Mouse (Mus musculus): ENCODE results near the gene Wfdc21. TPM values are rescaled to one million over a fixed set of nuclear protein-coding genes. Genes with fewer than 3 reads are reported as not detected.

Wfdc21 gene
- polyA plus RNA-seq, 1 experiment from 2014 or later = 2.0 TPM

GRCm38 (mm10) chr11:83788331-83788730 lies 41.6 kb downstream of the Wfdc21 start:
- WGBS = 78% methylated on average over 8 of the region's 8 CpGs
- DNase-seq (ENCODE audit: low spot score) (no peak), ATAC-seq (replicated peaks; ENCODE audit: low FRiP score) (no peak)
- H3K4me2 ChIP-seq = no peak overlapping the region
- H3K27ac ChIP-seq (ENCODE audit: low read depth, low read length) = no peak overlapping the region
- H3K27me3 ChIP-seq (replicated peaks; ENCODE audit: control insufficient read depth, insufficient read depth, low read length) = no peaks in the 10 kb centered on the region
- 0 out of 2 replicates have a peak, but pooled peaks cover 2% of the 10 kb centered on the region for H3K4me1 ChIP-seq (replicated peaks; ENCODE audit: control insufficient read depth, insufficient read depth, low read length)
- H3K36me3 ChIP-seq (ENCODE audit: control insufficient read depth, insufficient read depth, low read length) = no peaks in the 10 kb centered on the region
- no peak overlapping the region for H3K4me3 ChIP-seq (ENCODE audit: low read depth, low read length)
- no peak overlapping the region for H3K9ac ChIP-seq (ENCODE audit: low read depth, low read length)
- H3K9me3 ChIP-seq (ENCODE audit: control insufficient read depth, low read length) = no peaks in the 10 kb centered on the region

- WGBS = 46% methylated on average over 13 of the region's 13 CpGs
- Histone ChIP-seq H3K27ac (ENCODE audit: low read depth, low read length) (no peak overlapping the region), H3K4me3 (ENCODE audit: low read depth, low read length) (no peak overlapping the region), H3K4me1 (replicated peaks; ENCODE audit: control insufficient read depth, insufficient read depth, low read length) (0 out of 2 replicates have a peak, but pooled peaks cover 2% of the 10 kb centered on the region), H3K9me3 (ENCODE audit: control insufficient read depth, low read length) (no peaks in the 10 kb centered on the region), H3K36me3 (ENCODE audit: control insufficient read depth, insufficient read depth, low read length) (no peaks in the 10 kb centered on the region), H3K27me3 (replicated peaks; ENCODE audit: control insufficient read depth, insufficient read depth, low read length) (no peaks in the 10 kb centered on the region), H3K4me2 (no peak overlapping the region), H3K9ac (ENCODE audit: low read depth, low read length) (no peak overlapping the region)
- DNase-seq (ENCODE audit: low spot score) = no peak
- ATAC-seq (replicated peaks; ENCODE audit: low FRiP score) = no peak
Observed at GRCm38 (mm10) chr11:83789259-83789658, 42.5 kb downstream of the Wfdc21 start.

DNA sequence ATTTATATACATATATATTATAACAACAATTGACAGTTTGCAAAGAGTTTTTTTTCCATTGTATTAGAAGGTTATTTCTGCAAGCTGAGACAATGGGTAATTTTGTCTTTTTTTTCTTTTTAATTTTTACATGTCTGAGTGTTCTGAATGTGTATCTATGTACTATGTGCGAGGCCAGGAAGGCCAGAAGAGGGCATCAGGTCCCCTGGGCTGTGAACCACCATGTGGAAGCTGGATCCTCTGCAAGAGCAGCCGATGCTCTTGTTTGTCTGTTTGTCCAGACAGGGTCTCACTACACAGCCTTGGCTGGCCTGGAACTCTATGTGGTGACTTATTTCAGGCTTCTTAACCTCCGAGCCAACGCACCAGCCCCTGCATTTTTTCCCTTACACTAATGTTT lies 44.4 kb downstream of the Wfdc21 start:
- Histone ChIP-seq H3K36me3 (ENCODE audit: control insufficient read depth, insufficient read depth, low read length) (no peaks in the 10 kb centered on the region), H3K4me2 (no peak overlapping the region), H3K27me3 (replicated peaks; ENCODE audit: control insufficient read depth, insufficient read depth, low read length) (no peaks in the 10 kb centered on the region), H3K4me1 (replicated peaks; ENCODE audit: control insufficient read depth, insufficient read depth, low read length) (0 out of 2 replicates have a peak, but pooled peaks cover 2% of the 10 kb centered on the region), H3K9me3 (ENCODE audit: control insufficient read depth, low read length) (no peaks in the 10 kb centered on the region), H3K9ac (ENCODE audit: low read depth, low read length) (no peak overlapping the region), H3K27ac (ENCODE audit: low read depth, low read length) (no peak overlapping the region), H3K4me3 (ENCODE audit: low read depth, low read length) (no peak overlapping the region)
- ATAC-seq (replicated peaks; ENCODE audit: low FRiP score) (no peak), DNase-seq (ENCODE audit: low spot score) (no peak)
- 59% methylated on average over 4 of the region's 4 CpGs for WGBS

DNA sequence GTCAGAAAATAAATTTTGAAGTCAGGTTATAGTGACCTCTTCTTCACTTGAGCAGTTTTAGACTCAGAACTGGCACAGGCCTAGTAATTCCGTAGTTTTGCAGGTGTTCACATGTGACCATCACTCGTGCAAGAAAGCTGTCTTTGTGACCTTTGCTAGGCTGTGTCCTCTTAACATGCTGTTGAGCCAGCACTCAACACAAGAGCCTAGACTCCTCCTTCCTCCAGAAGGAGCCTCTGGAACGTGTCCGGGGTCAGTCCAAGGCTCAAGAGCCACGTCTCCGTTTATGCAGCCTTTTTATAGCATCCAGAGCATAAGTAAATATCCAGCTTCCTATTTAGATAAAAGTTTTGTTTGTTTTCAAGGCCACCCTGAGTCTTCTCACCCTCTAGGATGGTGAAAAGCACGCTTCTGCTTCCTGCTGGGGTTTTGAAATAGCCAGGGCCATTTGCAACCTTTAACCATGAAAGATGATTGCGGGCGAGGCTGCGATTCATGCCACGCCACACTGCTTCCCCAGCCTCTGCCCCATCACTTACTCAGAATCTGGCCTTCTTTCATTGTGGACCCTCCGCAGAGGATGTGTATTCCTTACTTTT lies 45.7 kb downstream of the Wfdc21 start:
- no peaks in the 10 kb centered on the region for H3K9me3 ChIP-seq (ENCODE audit: control insufficient read depth, low read length)
- WGBS = 81% methylated on average over 12 of the region's 12 CpGs
- no peak overlapping the region for H3K27ac ChIP-seq (ENCODE audit: low read depth, low read length)
- H3K4me3 ChIP-seq (ENCODE audit: low read depth, low read length) = no peak overlapping the region
- H3K27me3 ChIP-seq (replicated peaks; ENCODE audit: control insufficient read depth, insufficient read depth, low read length) = no peaks in the 10 kb centered on the region
- DNase-seq (ENCODE audit: low spot score) = no peak
- no peak overlapping the region for H3K9ac ChIP-seq (ENCODE audit: low read depth, low read length)
- ATAC-seq (replicated peaks; ENCODE audit: low FRiP score) = no peak
- H3K4me2 ChIP-seq = no peak overlapping the region
- H3K4me1 ChIP-seq (replicated peaks; ENCODE audit: control insufficient read depth, insufficient read depth, low read length) = 0 out of 2 replicates have a peak, but pooled peaks cover 2% of the 10 kb centered on the region
- no peaks in the 10 kb centered on the region for H3K36me3 ChIP-seq (ENCODE audit: control insufficient read depth, insufficient read depth, low read length)

- H3K4me1 ChIP-seq (replicated peaks; ENCODE audit: control insufficient read depth, insufficient read depth, low read length) = 0 out of 2 replicates have a peak, but pooled peaks cover 2% of the 10 kb centered on the region
- no peaks in the 10 kb centered on the region for H3K36me3 ChIP-seq (ENCODE audit: control insufficient read depth, insufficient read depth, low read length)
- ATAC-seq (replicated peaks; ENCODE audit: low FRiP score) (no peak), DNase-seq (ENCODE audit: low spot score) (no peak)
- no peaks in the 10 kb centered on the region for H3K9me3 ChIP-seq (ENCODE audit: control insufficient read depth, low read length)
- H3K27me3 ChIP-seq (replicated peaks; ENCODE audit: control insufficient read depth, insufficient read depth, low read length) = no peaks in the 10 kb centered on the region
- H3K9ac ChIP-seq (ENCODE audit: low read depth, low read length) = no peak overlapping the region
- WGBS = 76% methylated on average over 14 of the region's 14 CpGs
- H3K4me2 ChIP-seq = no peak overlapping the region
- H3K4me3 ChIP-seq (ENCODE audit: low read depth, low read length) = no peak overlapping the region
- H3K27ac ChIP-seq (ENCODE audit: low read depth, low read length) = no peak overlapping the region
Observed at GRCm38 (mm10) chr11:83793264-83793663, 46.5 kb downstream of the Wfdc21 start.

GRCm38 (mm10) chr11:83796112-83796511 lies 49.4 kb downstream of the Wfdc21 start:
- Histone ChIP-seq H3K27ac (ENCODE audit: low read depth, low read length) (no peak overlapping the region), H3K4me1 (replicated peaks; ENCODE audit: control insufficient read depth, insufficient read depth, low read length) (no peaks in the 10 kb centered on the region), H3K9me3 (ENCODE audit: control insufficient read depth, low read length) (no peaks in the 10 kb centered on the region), H3K9ac (ENCODE audit: low read depth, low read length) (no peak overlapping the region), H3K4me2 (no peak overlapping the region), H3K4me3 (ENCODE audit: low read depth, low read length) (no peak overlapping the region), H3K36me3 (ENCODE audit: control insufficient read depth, insufficient read depth, low read length) (no peaks in the 10 kb centered on the region), H3K27me3 (replicated peaks; ENCODE audit: control insufficient read depth, insufficient read depth, low read length) (no peaks in the 10 kb centered on the region)
- WGBS = 76% methylated on average over 6 of the region's 6 CpGs
- no peak for ATAC-seq (replicated peaks; ENCODE audit: low FRiP score)
- DNase-seq (ENCODE audit: low spot score) = no peak

GRCm38 (mm10) chr11:83796980-83797608 lies 50.4 kb downstream of the Wfdc21 start:
- Histone ChIP-seq H3K4me1 (replicated peaks; ENCODE audit: control insufficient read depth, insufficient read depth, low read length) (no peaks in the 10 kb centered on the region), H3K4me3 (ENCODE audit: low read depth, low read length) (no peak overlapping the region), H3K9me3 (ENCODE audit: control insufficient read depth, low read length) (no peaks in the 10 kb centered on the region), H3K27ac (ENCODE audit: low read depth, low read length) (no peak overlapping the region), H3K27me3 (replicated peaks; ENCODE audit: control insufficient read depth, insufficient read depth, low read length) (no peaks in the 10 kb centered on the region), H3K4me2 (no peak overlapping the region), H3K9ac (ENCODE audit: low read depth, low read length) (no peak overlapping the region), H3K36me3 (ENCODE audit: control insufficient read depth, insufficient read depth, low read length) (no peaks in the 10 kb centered on the region)
- ATAC-seq (replicated peaks; ENCODE audit: low FRiP score) (no peak), DNase-seq (ENCODE audit: low spot score) (no peak)
- WGBS = 78% methylated on average over 10 of the region's 10 CpGs

- no peak overlapping the region for H3K27ac ChIP-seq (ENCODE audit: low read depth, low read length)
- WGBS = 63% methylated on average over 12 of the region's 12 CpGs
Observed at GRCm38 (mm10) chr11:83799871-83800430, 53.2 kb downstream of the Wfdc21 start.

DNA sequence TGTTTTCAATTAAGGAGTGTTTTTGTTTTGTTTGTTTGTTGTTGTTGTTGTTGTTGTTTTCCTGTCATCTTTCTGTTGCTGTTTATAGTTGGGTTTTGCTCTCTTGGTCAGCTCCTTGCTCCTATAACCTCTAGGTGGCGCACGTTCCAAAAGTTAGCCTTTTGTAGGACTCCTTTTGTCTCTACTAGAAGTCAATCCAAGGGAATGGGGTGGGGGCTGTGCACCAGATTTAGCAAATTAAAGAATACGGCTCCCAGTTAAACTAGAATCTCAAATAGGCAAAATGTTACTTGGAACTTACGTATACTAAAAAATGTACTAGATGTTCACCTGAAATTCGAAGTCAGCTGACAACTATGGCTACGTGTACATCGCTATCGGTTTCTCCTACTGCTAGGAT lies 55.4 kb downstream of the Wfdc21 start:
- Histone ChIP-seq H3K9ac (ENCODE audit: low read depth, low read length) (no peak overlapping the region), H3K4me2 (no peak overlapping the region), H3K9me3 (ENCODE audit: control insufficient read depth, low read length) (no peaks in the 10 kb centered on the region), H3K4me1 (replicated peaks; ENCODE audit: control insufficient read depth, insufficient read depth, low read length) (no peaks in the 10 kb centered on the region), H3K27me3 (replicated peaks; ENCODE audit: control insufficient read depth, insufficient read depth, low read length) (no peaks in the 10 kb centered on the region), H3K36me3 (ENCODE audit: control insufficient read depth, insufficient read depth, low read length) (no peaks in the 10 kb centered on the region), H3K27ac (ENCODE audit: low read depth, low read length) (no peak overlapping the region), H3K4me3 (ENCODE audit: low read depth, low read length) (no peak overlapping the region)
- DNase-seq (ENCODE audit: low spot score) (no peak), ATAC-seq (replicated peaks; ENCODE audit: low FRiP score) (no peak)
- 66% methylated on average over 8 of the region's 8 CpGs for WGBS

More at GRCm38 (mm10) chr11:83799871-83800430, 53.2 kb downstream of the Wfdc21 start:
- Histone ChIP-seq H3K4me3 (ENCODE audit: low read depth, low read length) (no peak overlapping the region), H3K27me3 (replicated peaks; ENCODE audit: control insufficient read depth, insufficient read depth, low read length) (no peaks in the 10 kb centered on the region), H3K9me3 (ENCODE audit: control insufficient read depth, low read length) (no peaks in the 10 kb centered on the region), H3K9ac (ENCODE audit: low read depth, low read length) (no peak overlapping the region), H3K4me2 (no peak overlapping the region), H3K36me3 (ENCODE audit: control insufficient read depth, insufficient read depth, low read length) (no peaks in the 10 kb centered on the region), H3K4me1 (replicated peaks; ENCODE audit: control insufficient read depth, insufficient read depth, low read length) (no peaks in the 10 kb centered on the region)
- DNase-seq (ENCODE audit: low spot score) (no peak), ATAC-seq (replicated peaks; ENCODE audit: low FRiP score) (no peak)

Data from liver, embryonic 11.5 days (tissue).